Mouse (Mus musculus): ENCODE results near the gene Il11ra2.
"Not testable (repeated sequence)": the region's sequence is repeated elsewhere in the genome, so short reads cannot be mapped to it uniquely, and the experiment has no call there.

GRCm38 (mm10) chr4:42675415-42675814 is 13.7 kb upstream of the Il11ra2 start:
- TF ChIP-seq EP300, CTCF (IDR thresholded peaks at IDR 0.05): not testable (repeated sequence)

All from lung, postnatal 0 days (tissue).